Mouse (Mus musculus) adrenal gland, postnatal 10 days (tissue): Measurements from ENCODE around the gene Mmgt1. TPM values are rescaled to one million over a fixed set of nuclear protein-coding genes. Genes with fewer than 3 reads are reported as not detected.

Experiments
- DNase-seq: peaks from one replicate; pipeline ENCODE4 v3.0.0; 2021; ENCODE audit warnings: mixed read lengths
- long read RNA-seq, 2 experiments: library from polyadenylated mRNA; stranded (forward); transcript quantifications; one replicate each; pipeline ENCODE4 v2.0.0; 2021
- microRNA-seq: library from miRNA; unstranded; fragments of <30 nt; microRNA quantifications from one replicate; pipeline ENCODE4 v1.2.0, GENCODE M21; 2021
- total RNA-seq, 2 experiments: library from RNA; stranded (reverse); gene quantifications; 2 replicates each; pipeline ENCODE4 v1.2.3; 2021

Mmgt1 gene
- total RNA-seq, result 10 to 100 TPM; 24.2 to 26.9 TPM
- long read RNA-seq, experiment 1, partial matches to known transcripts, result 0 of 2 reads
- long read RNA-seq, experiment 1, other reads (novel, unspliced or antisense), result 2 of 2 reads
- long read RNA-seq, experiment 2, partial matches to known transcripts, result 0 of 1 reads
- long read RNA-seq, experiment 2, other reads (novel, unspliced or antisense), result 1 of 1 reads

DNA sequence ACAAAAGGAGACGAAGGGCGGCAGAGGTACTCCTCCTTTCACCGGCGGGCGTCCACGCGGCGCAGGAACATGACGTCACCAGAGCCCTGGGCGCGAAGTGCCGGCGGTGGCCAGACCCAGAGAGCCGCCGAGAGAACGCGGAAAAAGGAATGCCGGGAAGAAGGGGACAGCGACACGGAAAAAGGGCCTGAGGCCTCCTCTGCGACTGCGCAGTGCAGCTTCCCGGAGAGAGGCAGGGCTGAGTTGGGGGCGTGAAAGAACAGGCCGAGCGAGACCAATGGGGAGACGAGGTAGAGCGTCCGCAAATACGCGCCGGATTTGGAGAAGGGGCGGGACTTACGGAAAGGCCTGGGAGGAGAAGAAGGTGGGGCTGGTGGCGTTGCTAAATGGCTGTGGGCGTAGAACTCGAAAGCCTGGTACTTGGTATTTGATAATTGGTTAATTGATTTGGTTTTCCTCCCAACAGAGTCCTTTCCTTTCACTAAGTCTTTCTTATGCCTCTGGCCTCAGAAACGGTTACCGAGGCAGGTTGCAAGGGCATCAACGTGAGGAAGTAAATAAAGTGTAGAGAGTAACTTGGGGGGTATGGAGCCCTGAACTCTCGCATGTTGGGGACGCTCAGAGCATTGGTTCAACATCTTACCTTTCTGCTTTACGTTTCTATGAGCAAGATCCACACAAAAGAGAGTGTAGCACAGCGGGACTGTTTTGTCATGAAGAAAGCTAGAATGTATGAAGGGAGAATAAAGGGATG is at the start of gene Mmgt1:
Gene Mmgt1 (minus strand): TSS at position 183 of the 754 bp plus-strand sequence.
- peak; percentile 93 for DNase-seq

DNA sequence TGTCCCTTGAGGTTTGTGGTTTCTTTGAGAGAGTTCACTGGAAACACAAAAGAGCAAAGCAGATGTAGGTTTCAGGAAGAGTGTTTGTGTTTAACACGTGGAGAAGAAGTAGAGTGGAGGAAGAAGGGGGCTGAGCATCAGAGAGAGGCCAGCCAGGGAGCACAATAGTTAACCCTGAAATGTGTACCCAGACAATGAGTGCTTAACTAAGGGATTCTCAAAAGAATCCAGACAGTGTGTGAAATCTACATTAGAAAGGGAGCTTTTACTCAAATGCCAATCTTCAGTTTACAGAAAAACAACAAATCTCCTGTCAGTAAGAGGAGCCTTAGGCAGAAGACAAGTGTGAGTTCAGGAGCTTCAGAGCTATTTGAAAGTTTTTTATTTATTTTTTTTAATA is 42.2 kb upstream of the Mmgt1 start:
- no peak for DNase-seq

DNA sequence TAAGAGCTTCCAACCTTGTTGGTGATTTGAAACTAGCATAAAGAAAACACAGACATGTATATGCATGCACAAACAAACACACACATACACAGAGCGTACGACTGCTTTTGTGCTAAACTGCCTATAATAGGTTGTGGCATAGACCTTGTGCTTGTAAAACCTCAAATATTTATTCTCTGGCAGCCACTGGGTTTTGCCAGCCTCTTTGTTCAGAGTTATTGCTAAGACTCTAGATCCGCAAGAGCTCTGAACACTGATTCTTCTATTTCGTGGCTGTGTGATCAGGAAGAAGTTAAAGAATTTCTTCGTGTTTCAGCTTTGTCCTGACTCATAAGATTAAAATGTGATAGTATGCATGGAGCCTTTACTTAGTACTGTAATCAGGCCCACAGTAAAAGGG is 38.3 kb upstream of the Mmgt1 start:
- no peak for DNase-seq

DNA sequence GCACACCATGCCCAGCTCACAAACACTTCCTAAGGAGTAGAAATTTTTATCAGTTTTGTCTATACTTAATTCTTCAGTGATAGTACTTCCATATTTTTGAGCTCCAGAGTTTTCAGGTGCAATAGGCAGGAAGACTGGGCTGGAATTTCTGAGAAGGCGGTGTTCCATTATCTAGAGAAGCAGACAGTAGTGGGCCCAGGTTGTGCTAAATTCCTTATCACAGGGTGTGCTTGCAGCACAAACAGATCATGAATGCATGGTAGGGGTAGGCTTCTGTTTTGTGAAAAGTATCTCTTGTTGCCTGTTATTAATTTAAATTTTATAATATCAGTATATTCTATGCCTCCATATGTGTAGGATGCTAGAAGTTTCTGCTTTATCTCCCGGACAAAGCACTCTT is 17.4 kb upstream of the Mmgt1 start:
- DNase-seq, result no peak

DNA sequence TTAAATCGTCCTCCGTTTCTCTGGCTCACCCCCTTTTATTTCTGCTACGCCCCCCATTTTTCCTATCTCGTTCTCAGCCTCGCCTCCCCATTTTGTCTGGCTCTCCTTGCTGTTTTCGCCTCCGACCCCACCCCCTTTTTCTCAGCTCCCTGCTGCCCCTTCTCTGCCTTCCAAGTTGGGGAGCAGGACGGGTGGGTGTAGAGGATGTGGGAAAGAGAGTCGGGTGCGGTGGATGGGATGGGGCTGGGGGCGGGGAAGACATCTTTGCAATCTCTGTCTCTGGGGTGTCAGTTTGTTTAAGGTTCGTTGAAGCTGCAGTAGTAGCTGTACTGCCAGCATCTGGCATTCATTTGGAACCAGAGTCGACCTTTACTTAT is 12.4 kb upstream of the Mmgt1 start:
- no peak for DNase-seq

DNA sequence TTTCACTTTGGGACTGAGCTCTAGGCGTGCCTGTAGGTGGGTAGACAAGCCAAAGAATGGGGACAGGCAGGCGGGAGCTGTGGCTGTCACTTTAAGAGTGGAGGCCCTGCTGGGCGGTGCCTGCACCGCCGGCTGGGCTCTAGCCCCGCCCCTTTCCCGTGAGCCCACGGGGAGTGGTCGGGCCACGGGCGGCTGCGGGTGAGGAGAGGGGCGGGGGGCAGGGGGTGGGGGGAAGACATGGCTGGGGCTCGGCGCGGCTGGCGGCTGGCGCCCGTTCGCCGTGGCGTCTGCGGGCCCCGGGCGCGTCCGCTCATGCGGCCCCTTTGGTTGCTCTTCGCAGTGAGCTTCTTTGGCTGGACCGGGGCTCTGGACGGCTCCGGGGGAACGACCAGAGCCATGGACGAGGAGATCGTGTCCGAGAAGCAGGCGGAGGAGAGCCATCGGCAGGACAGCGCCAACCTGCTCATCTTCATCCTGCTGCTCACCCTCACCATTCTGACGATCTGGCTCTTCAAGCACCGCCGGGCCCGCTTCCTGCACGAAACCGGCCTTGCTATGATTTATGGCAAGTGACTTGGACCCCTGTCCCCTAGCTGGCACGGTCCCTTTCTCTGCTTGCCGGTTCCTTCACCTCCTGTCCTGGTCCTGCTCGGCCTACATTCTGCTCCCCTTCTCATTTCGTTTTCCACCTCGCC is 11.9 kb upstream of the Mmgt1 start, which contains the start of gene Slc9a6:
Gene Slc9a6 (plus strand): TSS at position 135 of the 695 bp plus-strand sequence.
- DNase-seq, result peak; percentile 83

DNA sequence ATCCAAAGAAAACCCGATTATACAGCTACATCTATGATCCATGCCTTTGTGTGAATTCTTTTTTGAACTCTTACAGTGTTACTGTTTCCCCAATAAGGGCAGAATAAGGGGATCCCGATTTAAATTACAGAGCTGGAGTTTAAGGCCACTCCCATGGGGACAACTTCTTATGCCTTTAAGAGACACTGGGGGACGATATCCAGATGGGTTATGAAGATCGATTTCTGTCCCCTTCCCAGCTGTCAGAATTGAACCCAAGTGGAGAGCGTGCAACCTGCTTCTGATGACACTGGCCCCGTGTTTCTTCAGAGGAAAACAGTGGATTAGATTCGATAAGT is 11.4 kb upstream of the Mmgt1 start:
- DNase-seq, result no peak

DNA sequence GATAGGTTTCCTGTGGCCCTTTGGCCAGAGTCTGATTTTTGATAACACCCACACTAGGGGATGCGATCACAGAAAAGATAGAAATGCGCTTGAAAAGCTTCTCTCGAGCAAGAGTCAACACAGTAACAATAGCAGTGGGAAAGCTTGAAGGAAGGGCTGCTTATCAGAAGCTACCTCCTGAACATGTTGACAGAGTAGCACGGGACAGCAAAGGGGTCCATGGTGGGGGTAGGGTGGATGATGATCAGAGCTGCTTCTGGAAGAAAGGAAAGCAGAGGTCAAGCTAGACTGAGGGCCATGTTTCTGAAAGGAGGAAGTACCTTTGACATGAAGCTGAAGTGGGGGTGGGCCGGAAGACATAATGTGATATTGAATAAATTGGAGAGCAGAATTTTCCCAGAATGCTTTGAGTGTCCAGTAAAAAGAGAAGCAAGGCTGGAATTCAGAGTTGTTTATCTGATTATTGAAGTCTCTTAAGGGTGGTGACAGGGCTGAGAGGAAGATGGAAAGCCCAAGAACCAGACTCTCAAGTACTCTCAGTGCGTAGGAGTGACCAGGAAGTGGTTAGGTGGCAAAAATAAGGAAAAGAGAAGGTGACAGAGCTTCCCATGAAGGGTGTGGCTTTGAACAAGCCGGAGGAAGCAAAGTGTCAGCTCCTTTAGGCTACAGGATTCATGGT is 9.3 kb upstream of the Mmgt1 start:
- DNase-seq, result no peak

DNA sequence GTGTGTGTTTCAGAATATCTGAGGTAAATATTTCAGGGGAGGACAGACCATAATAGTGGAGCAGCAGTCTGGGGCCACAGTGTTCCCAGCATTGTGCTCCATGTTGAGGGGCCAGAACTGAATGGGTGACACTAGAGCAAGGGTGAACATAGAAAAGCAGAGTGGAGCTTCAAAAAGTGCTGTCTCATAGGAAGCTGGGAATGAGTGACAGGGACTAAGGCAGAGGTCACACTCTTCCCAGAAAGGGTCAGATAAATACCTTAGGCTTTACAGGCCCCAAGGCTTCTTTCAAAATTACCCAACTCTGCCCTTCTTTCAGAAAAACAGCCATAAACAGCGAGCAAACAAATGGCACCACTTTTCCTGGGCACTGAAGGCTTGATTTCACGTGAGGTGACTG is 8.7 kb upstream of the Mmgt1 start:
- no peak for DNase-seq

DNA sequence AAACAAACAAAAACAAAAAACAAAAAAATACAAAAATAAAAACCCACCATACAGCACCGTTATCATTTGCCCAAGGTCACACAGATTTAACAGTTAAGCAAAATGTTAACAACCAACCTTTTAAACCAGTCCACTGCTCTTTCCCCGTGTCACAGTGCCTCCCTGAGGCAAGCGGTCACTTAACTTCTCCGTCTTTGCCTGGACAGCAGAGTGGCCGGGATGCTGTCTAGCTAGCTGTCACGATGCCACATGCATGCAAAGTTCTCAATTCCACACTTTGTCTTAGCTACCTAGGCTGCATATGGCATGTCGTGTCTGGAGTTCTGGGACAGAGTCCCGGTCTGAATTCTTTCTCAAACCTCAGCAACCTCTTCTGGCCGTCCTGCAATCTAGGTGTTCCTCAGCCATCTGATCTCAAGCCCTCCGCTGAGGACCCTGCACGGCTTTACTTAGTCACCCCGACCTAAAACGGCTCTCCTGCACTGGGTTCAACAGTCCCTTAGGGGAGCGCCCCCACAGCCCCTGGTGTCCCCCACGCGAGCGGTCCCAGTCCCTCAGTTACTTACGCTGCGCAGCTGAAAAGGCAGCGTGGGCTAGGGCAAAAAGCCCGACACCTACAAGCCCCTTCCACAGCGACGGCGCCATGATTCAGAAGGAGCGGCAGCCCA is 516 bp downstream of the Mmgt1 start:
- peak; percentile 39 for DNase-seq

DNA sequence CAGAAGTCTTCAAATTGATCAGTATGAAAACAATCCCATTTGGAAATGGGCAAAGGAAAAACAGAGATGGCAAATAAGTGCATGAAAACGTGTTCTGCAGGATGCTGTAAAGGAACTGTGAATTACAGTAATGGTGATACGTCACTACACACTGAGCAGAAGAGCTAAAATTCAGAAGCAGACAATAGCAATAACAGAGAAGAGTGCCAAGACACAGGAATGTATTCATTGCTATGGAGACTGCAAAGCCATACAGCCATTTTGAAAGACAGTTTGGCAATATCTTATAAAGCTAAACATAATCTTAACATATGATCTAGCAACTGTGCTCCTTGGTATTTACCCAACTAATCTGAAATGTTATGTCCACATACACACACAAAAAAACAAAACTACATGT is 19.7 kb downstream of the Mmgt1 start:
- no peak for DNase-seq

DNA sequence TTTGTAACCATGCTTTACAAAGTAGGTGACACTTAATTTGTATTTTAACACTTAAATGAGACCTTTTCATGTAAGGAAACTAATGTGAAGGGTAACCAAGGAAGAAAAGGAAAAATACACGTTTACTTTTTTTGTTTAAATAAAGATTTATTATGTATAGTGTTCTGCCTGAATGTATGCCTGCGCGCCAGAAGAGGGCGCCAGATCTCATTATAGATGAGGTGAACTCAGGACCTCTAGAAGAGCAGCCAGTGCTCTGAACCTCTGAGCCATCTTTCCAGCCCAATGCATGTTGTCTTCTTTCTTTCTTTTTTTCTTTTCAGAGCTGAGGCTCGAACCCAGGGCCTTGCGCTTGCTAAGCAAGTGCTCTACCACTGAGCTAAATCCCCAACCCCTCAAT is 25.4 kb downstream of the Mmgt1 start:
- DNase-seq, result peak; percentile 6

DNA sequence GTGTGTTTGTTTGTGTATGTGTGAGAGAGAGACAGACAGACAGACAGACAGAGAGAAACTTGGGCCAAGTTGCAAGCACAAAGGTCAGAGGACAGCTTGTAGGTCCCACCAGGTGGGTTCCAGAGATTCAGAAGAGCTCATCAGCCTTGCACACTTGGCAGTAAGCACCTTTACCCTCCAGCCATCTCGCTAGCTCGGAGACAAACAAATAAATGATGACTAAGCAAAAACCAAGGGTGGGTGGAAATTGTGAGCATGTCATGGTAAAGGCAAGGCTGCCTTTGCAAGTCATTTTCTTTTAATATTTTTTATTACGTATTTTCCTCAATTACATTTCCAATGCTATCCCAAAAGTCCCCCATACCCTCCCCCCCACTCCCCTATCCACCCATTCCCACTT is 44.3 kb downstream of the Mmgt1 start:
- no peak for DNase-seq

DNA sequence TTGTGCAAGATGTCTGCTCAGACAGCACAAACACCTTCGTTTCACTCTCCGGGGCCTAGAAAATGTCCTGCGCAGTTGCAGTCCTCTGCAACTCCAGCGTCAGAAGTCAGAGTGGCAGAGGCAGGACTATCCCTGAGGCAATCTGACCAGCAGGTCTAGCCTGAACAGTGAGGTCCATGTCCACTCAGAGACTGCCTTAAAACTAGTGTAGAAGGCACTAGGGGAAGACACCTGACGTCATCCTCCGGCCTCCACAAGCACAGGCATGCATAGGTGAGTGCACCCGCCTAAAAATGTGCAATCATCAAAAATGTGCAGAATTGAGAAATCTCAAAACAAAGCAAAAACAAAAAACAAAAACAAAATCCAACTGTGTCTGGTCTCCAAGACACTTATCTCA is 48.4 kb downstream of the Mmgt1 start, which contains the start of gene Gm648:
Gene Gm648 (minus strand): TSS at position 101 of the 400 bp plus-strand sequence.
- no peak for DNase-seq

DNA sequence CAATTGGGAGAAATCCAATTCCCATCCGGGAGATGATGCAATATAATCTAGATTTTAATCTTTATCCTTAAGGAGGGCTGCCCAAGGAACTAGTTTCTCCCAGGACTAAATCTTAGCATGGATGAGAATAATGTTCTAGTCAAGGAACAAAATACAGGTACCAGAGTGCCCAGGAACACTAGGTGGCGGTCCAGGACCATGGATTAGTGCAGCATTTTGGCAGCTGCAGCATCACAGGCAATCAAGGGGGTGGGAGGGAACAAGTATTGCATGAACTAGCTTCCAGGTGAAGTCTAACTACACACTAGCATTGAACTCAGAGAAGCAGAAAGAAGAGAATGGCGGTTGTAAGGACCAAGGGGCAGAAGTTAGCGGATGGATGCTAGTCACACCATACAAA is 60.7 kb downstream of the Mmgt1 start:
- peak; percentile 13 for DNase-seq

Small RNA genes within 50 kb of the gene (microRNA-seq; reads per million reads assigned to microRNA genes)
- not detected for gene Mir5116

Other genes starting within 250 kb of the Mmgt1 start
- 1 to 10 TPM; 1.2 to 1.8 TPM for gene Smim10l2a, start 223.5 kb downstream of the Mmgt1 start, total RNA-seq
- not detected for gene Gm2174, start 150.1 kb downstream of the Mmgt1 start, total RNA-seq
- 10 to 100 TPM; 22.7 to 27.8 TPM for gene Ints6l, start 143.2 kb downstream of the Mmgt1 start, total RNA-seq
- not detected for gene Gm10477, start 73.3 kb downstream of the Mmgt1 start, total RNA-seq
- gene Gm648, start 48.5 kb downstream of the Mmgt1 start, total RNA-seq, result not detected
- 10 to 100 TPM; 22.3 to 22.5 TPM for gene Slc9a6, start 11.7 kb upstream of the Mmgt1 start, total RNA-seq
- 100 to 1,000 TPM; 146 to 212 TPM for gene Fhl1, start 133.7 kb upstream of the Mmgt1 start, total RNA-seq
- 1 to 10 TPM; 3.6 TPM for gene Map7d3, start 224.3 kb upstream of the Mmgt1 start, total RNA-seq